Mouse (Mus musculus) myocyte (in vitro differentiated cells): ENCODE results near the gene AW549877. TPM values are rescaled to one million over a fixed set of nuclear protein-coding genes. Genes with fewer than 3 reads are reported as not detected.
A peak's percentile ranks its signal among the peaks of the same experiment; 100 is the strongest.

Experiments
- H3K27me3 ChIP-seq: one replicate; pipeline ENCODE4 v1.6.1; 2011; ENCODE audit not compliant: control insufficient read depth, insufficient read depth, insufficient read length
- H3K36me3 ChIP-seq: one replicate; pipeline ENCODE4 v1.6.1; 2011; ENCODE audit not compliant: control insufficient read depth, insufficient read depth
- H3K4me2 ChIP-seq: one replicate; pipeline ENCODE4 v1.6.1; 2011; ENCODE audit warnings: low read depth, control low read depth
- H3K4me3 ChIP-seq: one replicate; pipeline ENCODE4 v1.5.1; 2011; ENCODE audit warnings: mild to moderate bottlenecking, control low read depth, moderate library complexity
- H3K79me2 ChIP-seq: one replicate; pipeline ENCODE4 v1.6.1; 2011; ENCODE audit not compliant: control insufficient read depth, insufficient read depth
- H3ac ChIP-seq: one replicate; pipeline ENCODE4 v1.6.1; 2011; ENCODE audit not compliant: control insufficient read depth, insufficient read length
- CEBPB ChIP-seq: IDR thresholded peaks from 2 replicates; pipeline ENCODE4 v1.6.1; 2011; ENCODE audit warnings: mild to moderate bottlenecking, moderate library complexity; ENCODE audit not compliant: poor library complexity, insufficient read depth, severe bottlenecking
- E2F4 ChIP-seq: IDR thresholded peaks from one replicate; pipeline ENCODE4 v1.6.1; 2011; ENCODE audit warnings: mild to moderate bottlenecking, control low read depth, moderate library complexity; ENCODE audit not compliant: insufficient read depth
- MAX ChIP-seq: IDR thresholded peaks from one replicate; pipeline ENCODE4 v1.6.1; 2011; ENCODE audit warnings: low read depth, mild to moderate bottlenecking, control low read depth
- MYOD1 ChIP-seq, 3 experiments: IDR thresholded peaks; one replicate each; pipeline ENCODE4 v1.6.1; 2011; ENCODE audit warnings: control low read depth in 2 of 3, low read depth in 2 of 3, mild to moderate bottlenecking in 2 of 3, moderate library complexity in 1 of 3; ENCODE audit not compliant: insufficient read length in 2 of 3, control insufficient read depth in 1 of 3
- MYOG ChIP-seq, 3 experiments: IDR thresholded peaks; one replicate each; pipeline ENCODE4 v1.6.1; 2011; ENCODE audit warnings: control low read depth in 2 of 3, low read depth in 2 of 3, mild to moderate bottlenecking in 2 of 3; ENCODE audit not compliant: insufficient read length in 2 of 3, control insufficient read depth in 1 of 3, insufficient read depth in 1 of 3
- POLR2A ChIP-seq: IDR thresholded peaks from one replicate; pipeline ENCODE4 v1.6.1; 2011; ENCODE audit warnings: low read depth, mild to moderate bottlenecking, control low read depth, moderate library complexity; ENCODE audit not compliant: insufficient read length
- POLR2AphosphoS2 ChIP-seq: IDR thresholded peaks from one replicate; pipeline ENCODE4 v1.6.1; 2011; ENCODE audit warnings: low read depth, control low read depth; ENCODE audit not compliant: insufficient read length
- REST ChIP-seq: IDR thresholded peaks from one replicate; pipeline ENCODE4 v1.6.1; 2011; ENCODE audit warnings: mild to moderate bottlenecking, control low read depth, moderate library complexity; ENCODE audit not compliant: insufficient read depth, insufficient read length
- SRF ChIP-seq: IDR thresholded peaks from one replicate; pipeline ENCODE4 v1.6.1; 2011; ENCODE audit warnings: low read depth; ENCODE audit not compliant: control insufficient read depth, insufficient read length
- TCF12 ChIP-seq: IDR thresholded peaks from one replicate; pipeline ENCODE4 v1.6.1; 2011; ENCODE audit warnings: mild to moderate bottlenecking, control low read depth; ENCODE audit not compliant: poor library complexity, insufficient read depth, severe bottlenecking
- TCF3 ChIP-seq: IDR thresholded peaks from one replicate; pipeline ENCODE4 v1.6.1; 2011; ENCODE audit warnings: low read depth, control low read depth; ENCODE audit not compliant: insufficient read length
- USF1 ChIP-seq: IDR thresholded peaks from one replicate; pipeline ENCODE4 v1.6.1; 2011; ENCODE audit warnings: low read depth, mild to moderate bottlenecking, control low read depth, moderate library complexity
- polyA plus RNA-seq: library from polyadenylated mRNA; unstranded; fragments of >200 nt; fragmentation: generic; extraction: Trizol; gene quantifications from one replicate; pipeline ENCODE4 v1.2.1, GENCODE M21; 2012; ENCODE audit warnings: missing spikeins

Gene AW549877
- polyA plus RNA-seq, 1 experiment: 5.9 TPM

DNA sequence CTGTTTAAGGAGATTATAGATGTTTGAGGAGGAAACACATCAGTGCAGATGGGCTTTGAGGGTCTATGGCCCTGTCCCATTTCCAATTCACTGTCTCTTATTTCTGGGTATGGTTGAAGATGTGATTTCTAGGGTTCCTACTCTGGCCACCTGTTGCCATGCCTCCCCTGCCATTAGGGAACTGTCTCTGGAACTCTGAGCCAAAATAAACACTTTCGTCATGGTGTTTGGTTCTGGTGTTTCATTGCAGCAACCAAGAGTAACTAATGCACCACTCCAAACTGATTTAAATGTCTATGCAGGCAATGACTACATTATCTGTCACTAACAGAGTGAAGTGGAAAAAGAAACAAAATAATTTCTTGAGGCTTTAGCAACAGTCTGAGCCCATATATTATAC, 35.5 kb downstream of the AW549877 start:
- no peaks in the 10 kb centered on the region for H3K79me2 ChIP-seq
- no peak overlapping the region for H3K4me2 ChIP-seq
- H3K4me3 ChIP-seq: no peak overlapping the region
- H3K36me3 ChIP-seq: peaks cover 8% of the 10 kb centered on the region
- TF ChIP-seq MYOD1 (IDR thresholded peaks at IDR 0.05; ENCODE audit: control insufficient read depth in 1 of 3, insufficient read length in 2 of 3, low read depth in 2 of 3) (peak; percentile 32 to 64 (median 56)), MYOG (IDR thresholded peaks at IDR 0.05; ENCODE audit: control insufficient read depth in 1 of 3, insufficient read depth in 1 of 3, insufficient read length in 2 of 3, low read depth in 2 of 3) (no peak)
- H3K27me3 ChIP-seq: no peaks in the 10 kb centered on the region
- H3ac ChIP-seq: no peak overlapping the region

GRCm38 (mm10) chr15:3957982-3958381, 37.6 kb downstream of the AW549877 start:
- no peak overlapping the region for H3K4me3 ChIP-seq
- H3ac ChIP-seq: no peak overlapping the region
- H3K36me3 ChIP-seq: no peaks in the 10 kb centered on the region
- H3K79me2 ChIP-seq: no peaks in the 10 kb centered on the region
- no peak overlapping the region for H3K4me2 ChIP-seq
- no peaks in the 10 kb centered on the region for H3K27me3 ChIP-seq
- no peak for TF ChIP-seq SRF
- TF ChIP-seq POLR2AphosphoS2: no peak
- no peak for TF ChIP-seq CEBPB
- no peak for TF ChIP-seq MYOG (IDR thresholded peaks at IDR 0.05; ENCODE audit: control insufficient read depth in 1 of 3, insufficient read depth in 1 of 3, insufficient read length in 2 of 3, low read depth in 2 of 3)
- TF ChIP-seq TCF12: no peak
- no peak for TF ChIP-seq TCF3
- no peak for TF ChIP-seq E2F4
- no peak for TF ChIP-seq USF1
- no peak for TF ChIP-seq MAX
- no peak for TF ChIP-seq MYOD1 (IDR thresholded peaks at IDR 0.05; ENCODE audit: control insufficient read depth in 1 of 3, insufficient read length in 2 of 3, low read depth in 2 of 3)
- no peak for TF ChIP-seq POLR2A
- no peak for TF ChIP-seq REST

- TF ChIP-seq CEBPB (0 out of 2 replicates have a peak, but pooled peaks have one; percentile 30), SRF (no peak), TCF3 (no peak), POLR2AphosphoS2 (no peak)
- no peak overlapping the region for H3K4me3 ChIP-seq
- no peak overlapping the region for H3ac ChIP-seq
These were observed 40.6 kb downstream of the AW549877 start for GRCm38 (mm10) chr15:3954971-3955370.

DNA sequence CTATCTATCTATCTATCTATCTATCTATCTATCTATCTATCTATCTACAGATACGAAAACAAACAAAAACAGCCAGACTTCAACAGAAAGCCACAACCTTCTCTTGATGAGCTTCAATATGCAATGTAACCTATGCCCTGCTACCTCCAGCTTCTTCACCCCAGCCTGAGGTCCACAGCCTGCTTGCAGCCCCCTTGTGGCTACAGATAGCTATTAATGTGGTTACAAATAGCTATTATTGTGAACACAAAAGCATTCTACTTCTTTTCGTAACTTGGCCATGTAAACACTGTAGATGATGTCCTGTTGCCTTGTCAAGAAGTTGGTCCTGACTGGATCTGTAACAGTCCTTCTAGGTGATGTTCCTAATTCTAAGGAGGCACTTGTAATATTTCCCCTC, 57.4 kb downstream of the AW549877 start:
- no peaks in the 10 kb centered on the region for H3K79me2 ChIP-seq
- no peak overlapping the region for H3K4me3 ChIP-seq
- TF ChIP-seq POLR2A: no peak
- TF ChIP-seq MAX: no peak
- no peak for TF ChIP-seq USF1
- no peak for TF ChIP-seq CEBPB
- no peaks in the 10 kb centered on the region for H3K36me3 ChIP-seq
- H3ac ChIP-seq: no peak overlapping the region
- no peaks in the 10 kb centered on the region for H3K27me3 ChIP-seq
- no peak overlapping the region for H3K4me2 ChIP-seq

More at GRCm38 (mm10) chr15:3954971-3955370, 40.6 kb downstream of the AW549877 start:
- Histone ChIP-seq H3K27me3 (no peaks in the 10 kb centered on the region), H3K4me2 (no peak overlapping the region), H3K79me2 (no peaks in the 10 kb centered on the region), H3K36me3 (no peaks in the 10 kb centered on the region)

DNA sequence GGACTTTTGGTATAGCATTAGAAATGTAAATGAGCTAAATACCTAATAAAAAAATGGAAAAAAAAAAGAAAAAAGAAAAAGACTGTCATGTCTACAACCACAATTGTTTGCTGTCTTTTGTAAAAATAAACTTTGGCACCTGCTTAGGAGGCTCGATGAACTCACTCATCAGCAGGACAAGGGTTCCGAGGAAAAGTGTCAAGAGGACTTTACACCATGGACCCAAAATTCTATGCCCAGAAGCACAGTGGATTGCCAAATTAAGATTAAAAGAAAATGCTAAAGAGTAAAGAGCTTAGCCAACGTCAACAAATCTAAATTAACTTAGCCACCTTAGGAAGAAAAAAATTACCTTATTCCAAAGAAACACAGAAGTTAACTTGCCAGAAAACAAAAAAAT, 59.5 kb downstream of the AW549877 start:
- no peaks in the 10 kb centered on the region for H3K36me3 ChIP-seq
- no peaks in the 10 kb centered on the region for H3K79me2 ChIP-seq
- H3K27me3 ChIP-seq: no peaks in the 10 kb centered on the region
- no peak overlapping the region for H3K4me2 ChIP-seq
- H3K4me3 ChIP-seq: no peak overlapping the region
- TF ChIP-seq TCF12 (no peak), MYOD1 (IDR thresholded peaks at IDR 0.05; ENCODE audit: control insufficient read depth in 1 of 3, insufficient read length in 2 of 3, low read depth in 2 of 3) (no peak), SRF (no peak), CEBPB (no peak), POLR2A (no peak), TCF3 (no peak)
- no peak overlapping the region for H3ac ChIP-seq

GRCm38 (mm10) chr15:3933466-3933865, 62.1 kb downstream of the AW549877 start:
- TF ChIP-seq POLR2A (no peak), POLR2AphosphoS2 (no peak), MYOD1 (IDR thresholded peaks at IDR 0.05; ENCODE audit: control insufficient read depth in 1 of 3, insufficient read length in 2 of 3, low read depth in 2 of 3) (no peak), REST (no peak), TCF12 (no peak), USF1 (no peak), MYOG (IDR thresholded peaks at IDR 0.05; ENCODE audit: control insufficient read depth in 1 of 3, insufficient read depth in 1 of 3, insufficient read length in 2 of 3, low read depth in 2 of 3) (no peak), CEBPB (no peak), MAX (no peak)
- Histone ChIP-seq H3K79me2 (no peaks in the 10 kb centered on the region), H3ac (no peak overlapping the region), H3K36me3 (no peaks in the 10 kb centered on the region), H3K27me3 (no peaks in the 10 kb centered on the region), H3K4me3 (no peak overlapping the region), H3K4me2 (no peak overlapping the region)

Other genes starting within 250 kb of the AW549877 start
- gene Fbxo4, start 16.2 kb downstream of the AW549877 start, polyA plus RNA-seq: 14.4 TPM
- gene Oxct1, start 30.6 kb upstream of the AW549877 start, polyA plus RNA-seq: 40.4 TPM